Mouse (Mus musculus) frontal cortex, adult (tissue): ENCODE measurements at regions not wholly inside any gene's neighbourhood (a gene's known extent, or its start where the extent isn't known, plus 50 kb on each side); places are given as distances from the start of the nearest gene placed in this dataset.

Experiments used
- ATAC-seq: cut with Nextera tagmentation; 2 replicates; pipeline ENCODE4 v1.9.2; 2017; ENCODE audit warnings: mild to moderate bottlenecking, moderate library complexity, mixed read lengths; ENCODE audit not compliant: low TSS enrichment

- ATAC-seq: no peak
Observed at GRCm38 (mm10) chr12:31172451-31173318, 67.9 kb upstream of the Gm6993 start.

GRCm38 (mm10) chr12:31173512-31173911 is 67.1 kb upstream of the Gm6993 start:
- ATAC-seq: no peak

GRCm38 (mm10) chr12:31179536-31179935 is 61.0 kb upstream of the Gm6993 start:
- no peak for ATAC-seq

GRCm38 (mm10) chr12:31183632-31184031 is 56.9 kb upstream of the Gm6993 start:
- no peak for ATAC-seq

GRCm38 (mm10) chr12:31184217-31184975 is 56.2 kb upstream of the Gm6993 start:
- no peak for ATAC-seq

GRCm38 (mm10) chr12:31185177-31185932 is 55.2 kb upstream of the Gm6993 start:
- no peak; the same call in 1 of the 2 replicates for ATAC-seq

GRCm38 (mm10) chr12:31185933-31186845 is 54.4 kb upstream of the Gm6993 start:
- peak; percentile 50 for ATAC-seq

GRCm38 (mm10) chr12:31188011-31188576 is 52.5 kb upstream of the Gm6993 start:
- no peak for ATAC-seq

- ATAC-seq: no peak
Observed at GRCm38 (mm10) chr12:31190265-31190664, 50.3 kb upstream of the Gm6993 start.
